Mouse (Mus musculus) forebrain, postnatal 0 days (tissue): ENCODE data around the gene Jph3. TPM values are rescaled to one million over a fixed set of nuclear protein-coding genes. Genes with fewer than 3 reads are reported as not detected.

Experiments
- ATAC-seq: fragments of 200-750 bp; cut with Nextera tagmentation; 2 replicates; pipeline ENCODE4 v1.8.0; 2017; ENCODE audit warnings: mild to moderate bottlenecking, moderate library complexity
- DNase-seq: peaks from one replicate; pipeline ENCODE4 v3.0.0-alpha.2; 2015
- H3K27ac ChIP-seq: fragments of 300-500 bp; sonication (generic); 2 replicates; pipeline ENCODE4 v1.5.1; 2014; ENCODE audit warnings: low read depth, mild to moderate bottlenecking, antibody characterized with exemption, low read length, moderate library complexity, mixed read lengths
- H3K27me3 ChIP-seq: fragments of 300-500 bp; sonication (generic); 2 replicates; pipeline ENCODE4 v1.6.1; 2014; ENCODE audit warnings: mild to moderate bottlenecking, low read length, mixed read lengths; ENCODE audit not compliant: insufficient read depth
- H3K36me3 ChIP-seq: fragments of 300-500 bp; sonication (generic); 2 replicates; pipeline ENCODE4 v1.6.1; 2014; ENCODE audit warnings: mild to moderate bottlenecking, moderate library complexity; ENCODE audit not compliant: insufficient read depth
- H3K4me1 ChIP-seq: fragments of 300-500 bp; sonication (generic); 2 replicates; pipeline ENCODE4 v1.6.1; 2014; ENCODE audit warnings: antibody characterized with exemption; ENCODE audit not compliant: insufficient read depth
- H3K4me2 ChIP-seq: fragments of 300-500 bp; sonication (generic); 2 replicates; pipeline ENCODE4 v1.6.1; 2014; ENCODE audit warnings: low read depth, mild to moderate bottlenecking, moderate library complexity
- H3K4me3 ChIP-seq: fragments of 300-500 bp; sonication (generic); 2 replicates; pipeline ENCODE4 v1.5.1; 2014; ENCODE audit warnings: low read depth, low read length, mixed read lengths
- H3K9ac ChIP-seq: fragments of 300-500 bp; sonication (generic); 2 replicates; pipeline ENCODE4 v1.6.1; 2014; ENCODE audit warnings: mild to moderate bottlenecking
- H3K9me3 ChIP-seq: fragments of 300-500 bp; sonication (generic); 2 replicates; pipeline ENCODE4 v1.6.1; 2016; ENCODE audit warnings: low read length
- CTCF ChIP-seq: sonication (generic); IDR thresholded peaks from 2 replicates; pipeline ENCODE4 v1.5.1; 2016; ENCODE audit warnings: antibody characterized with exemption, control low read depth, low read depth
- WGBS: fragments of 180-500 bp; shearing (Covaris S2); extraction: QIAGEN DNeasy Blood & Tissue Kit; methylation state at CpG from one replicate; pipeline ENCODE4 v1.1.7; 2014; 5-methylcytosine and 5-hydroxymethylcytosine counted together
- polyA plus RNA-seq: library from polyadenylated mRNA; unstranded; fragments of >200 nt; fragmentation: Nextera tagmentation; extraction: Ambion mirVana; gene quantifications from 2 replicates; pipeline ENCODE4 v1.2.1, GENCODE M21; 2015
- total RNA-seq: library from RNA; depleted of rRNA; stranded (reverse); fragments of >200 nt; gene quantifications from 2 replicates; pipeline ENCODE4 v1.2.3, GENCODE M21; 2014; rRNA removed

The Jph3 gene
- total and polyA plus RNA-seq, 2 experiments from 2014 or later = 65.8 to 123 TPM

- H3K9me3 ChIP-seq = no peaks in the 10 kb centered on the region
- no peaks in the 10 kb centered on the region for H3K36me3 ChIP-seq
- H3K9ac ChIP-seq = peak overlapping the region; percentile 71
- DNase-seq = peak; percentile 76
- 12% methylated on average over 18 of the region's 18 CpGs for WGBS
- H3K27ac ChIP-seq = peak overlapping the region; percentile 89
- no peak for TF ChIP-seq CTCF
- peak overlapping the region; percentile 76 for H3K4me3 ChIP-seq
- H3K27me3 ChIP-seq = no peaks in the 10 kb centered on the region
- H3K4me1 ChIP-seq = peaks cover 9% of the 10 kb centered on the region
- ATAC-seq = peak; percentile 67
- peak overlapping the region; percentile 87 for H3K4me2 ChIP-seq
Observed at GRCm38 (mm10) chr8:121829777-121830362, 100.4 kb downstream of the Jph3 start.

DNA sequence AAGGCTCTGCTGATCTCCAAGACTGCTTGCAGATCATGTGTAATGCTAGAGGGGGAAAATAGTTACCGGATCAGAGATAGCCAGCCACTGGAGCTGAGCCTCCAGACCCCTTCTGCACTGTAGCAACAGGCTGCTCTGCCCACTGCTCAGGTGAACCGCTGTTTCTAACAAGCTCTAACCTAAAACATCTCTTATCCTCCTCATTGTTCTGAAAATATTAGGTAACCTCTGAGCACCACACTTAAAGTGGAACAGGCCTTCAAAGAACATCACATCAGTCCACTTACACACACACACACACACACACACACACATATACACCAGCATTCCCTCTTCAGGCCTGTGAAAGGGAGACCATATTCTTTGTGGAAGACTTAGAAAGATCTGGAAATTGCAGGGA is 102.6 kb downstream of the Jph3 start:
- DNase-seq (no peak), ATAC-seq (no peak)
- Histone ChIP-seq H3K36me3 (no peaks in the 10 kb centered on the region), H3K9me3 (no peaks in the 10 kb centered on the region), H3K27me3 (no peaks in the 10 kb centered on the region), H3K4me1 (peaks cover 9% of the 10 kb centered on the region), H3K4me2 (no peak overlapping the region), H3K27ac (peak overlapping the region; percentile 42; the same call in 1 of the 2 replicates), H3K9ac (no peak overlapping the region), H3K4me3 (no peak overlapping the region)
- WGBS = 73% methylated on average over 2 of the region's 2 CpGs
- TF ChIP-seq CTCF = no peak

- H3K4me3 ChIP-seq = no peak overlapping the region
- H3K9me3 ChIP-seq = no peaks in the 10 kb centered on the region
- peak; percentile 73 for TF ChIP-seq CTCF
- DNase-seq = peak; percentile 91
- WGBS = 10% methylated on average over 6 of the region's 6 CpGs
- no peak overlapping the region for H3K4me2 ChIP-seq
- ATAC-seq = peak; percentile 24
- H3K36me3 ChIP-seq = no peaks in the 10 kb centered on the region
- H3K27me3 ChIP-seq = no peaks in the 10 kb centered on the region
- H3K4me1 ChIP-seq = peaks cover 9% of the 10 kb centered on the region
- no peak overlapping the region for H3K9ac ChIP-seq
- H3K27ac ChIP-seq = peak overlapping the region; percentile 42; the same call in 1 of the 2 replicates
Observed at GRCm38 (mm10) chr8:121832503-121832902, 103.1 kb downstream of the Jph3 start.

DNA sequence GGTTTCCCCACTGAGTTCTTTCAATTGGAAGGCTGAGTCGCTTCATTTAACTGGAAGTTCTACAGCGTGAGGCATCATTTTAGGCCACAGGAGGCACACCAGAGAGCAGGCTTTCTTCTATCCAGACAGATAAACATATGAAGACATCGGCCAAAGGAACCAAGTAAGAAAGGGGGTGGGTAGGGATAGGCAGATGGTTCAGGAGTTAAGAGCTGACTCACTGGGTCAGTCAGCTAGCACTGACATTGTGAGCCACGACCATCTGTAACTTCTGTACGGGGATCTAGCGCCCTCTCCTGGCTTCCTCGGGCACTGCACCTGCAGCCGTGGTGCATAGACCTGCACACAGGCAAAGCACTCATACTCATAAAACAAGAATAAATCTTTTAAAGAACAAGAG is 111.8 kb downstream of the Jph3 start:
- Histone ChIP-seq H3K9me3 (no peaks in the 10 kb centered on the region), H3K36me3 (no peaks in the 10 kb centered on the region), H3K4me3 (no peak overlapping the region), H3K4me2 (no peak overlapping the region), H3K9ac (no peak overlapping the region), H3K4me1 (no peaks in the 10 kb centered on the region), H3K27me3 (no peaks in the 10 kb centered on the region), H3K27ac (no peak overlapping the region)
- ATAC-seq (peak; percentile 38; the same call in 1 of the 2 replicates), DNase-seq (peak; percentile 73)
- TF ChIP-seq CTCF = peak; percentile 76
- 40% methylated on average over 8 of the region's 8 CpGs for WGBS

DNA sequence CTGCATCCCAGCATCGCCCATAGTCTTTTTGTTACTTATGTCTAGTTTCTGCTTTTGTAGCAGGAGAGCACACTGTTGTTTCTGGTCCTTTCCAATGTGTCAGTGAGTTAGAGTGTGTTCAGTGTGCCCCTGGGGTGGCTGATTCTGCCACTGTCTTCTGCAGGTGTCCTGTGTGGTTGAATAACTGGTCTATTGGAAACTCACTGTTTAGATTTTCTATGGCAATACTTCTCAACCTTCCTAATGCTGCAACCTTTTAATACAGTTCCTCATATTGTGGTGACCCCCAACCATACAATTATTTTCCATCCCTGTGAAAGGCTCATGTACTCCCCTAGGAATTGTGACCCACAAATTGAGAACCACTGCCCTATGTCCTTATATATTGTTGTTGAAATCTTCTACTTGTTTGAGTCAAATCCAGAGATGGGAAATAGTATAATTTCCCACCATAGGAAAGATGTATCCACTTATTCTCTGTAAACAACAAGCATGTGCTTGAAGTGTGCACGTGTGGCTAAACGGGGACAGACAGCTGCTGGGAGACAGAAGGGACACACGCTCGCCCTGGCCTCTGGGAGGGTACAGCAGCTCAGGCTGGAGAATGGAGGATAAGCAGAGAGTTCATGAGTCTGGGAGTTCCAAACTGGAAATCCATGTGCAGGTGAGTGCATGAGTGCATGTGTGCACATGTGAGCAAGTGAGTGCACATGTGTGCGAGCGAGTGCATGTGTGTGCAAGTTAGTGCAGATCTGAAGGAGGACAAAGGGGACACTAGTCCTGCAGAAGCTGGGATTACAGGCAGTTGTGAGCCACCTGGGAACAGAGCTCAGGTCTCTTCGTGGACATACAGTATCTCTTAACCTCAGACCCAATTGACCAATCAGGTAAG is 112.9 kb downstream of the Jph3 start:
- no peaks in the 10 kb centered on the region for H3K9me3 ChIP-seq
- H3K4me2 ChIP-seq = no peak overlapping the region
- H3K4me1 ChIP-seq = no peaks in the 10 kb centered on the region
- H3K27me3 ChIP-seq = no peaks in the 10 kb centered on the region
- TF ChIP-seq CTCF = no peak
- H3K9ac ChIP-seq = no peak overlapping the region
- H3K36me3 ChIP-seq = no peaks in the 10 kb centered on the region
- H3K4me3 ChIP-seq = no peak overlapping the region
- 81% methylated on average over 8 of the region's 8 CpGs for WGBS
- ATAC-seq (no peak), DNase-seq (no peak)
- no peak overlapping the region for H3K27ac ChIP-seq

DNA sequence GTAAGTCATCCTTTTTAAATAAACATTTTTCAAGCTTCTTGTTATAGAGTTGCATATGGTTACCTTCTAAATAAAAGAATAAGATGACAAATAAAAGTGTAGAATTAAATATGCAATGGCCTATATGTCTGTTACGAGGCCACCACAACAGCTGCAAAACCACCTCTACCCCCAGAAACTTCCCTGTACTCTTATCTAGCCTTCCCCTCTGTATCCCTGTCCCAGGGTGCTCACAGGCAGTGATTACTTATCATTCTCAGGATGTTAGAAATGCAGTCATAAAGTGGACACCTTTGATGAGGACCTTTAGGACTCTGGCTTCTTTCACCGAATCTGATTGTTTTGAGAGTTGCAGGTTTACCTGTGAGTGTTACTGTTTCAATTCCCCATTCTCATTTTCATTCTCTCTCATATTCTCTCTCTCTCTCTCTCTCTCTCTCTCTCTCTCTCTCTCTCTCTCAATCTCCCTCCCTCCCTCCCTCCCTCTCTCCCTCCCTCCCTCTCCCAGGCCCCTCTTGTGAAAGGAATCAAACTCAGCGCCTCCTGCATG is 113.8 kb downstream of the Jph3 start:
- H3K27ac ChIP-seq = no peak overlapping the region
- 77% methylated on average over 3 of the region's 3 CpGs for WGBS
- ATAC-seq = no peak

More for the DNA sequence above, 113.8 kb downstream of the Jph3 start:
- Histone ChIP-seq H3K9me3 (no peaks in the 10 kb centered on the region), H3K27me3 (no peaks in the 10 kb centered on the region), H3K4me3 (no peak overlapping the region), H3K4me1 (no peaks in the 10 kb centered on the region), H3K9ac (no peak overlapping the region), H3K4me2 (no peak overlapping the region), H3K36me3 (no peaks in the 10 kb centered on the region)
- no peak for TF ChIP-seq CTCF
- DNase-seq = no peak

Other genes starting within 250 kb of the Jph3 start
- not detected in 2 replicates for gene 1700018B08Rik, start 185.3 kb upstream of the Jph3 start, total RNA-seq
- gene 1700018B08Rik, start 185.3 kb upstream of the Jph3 start, polyA plus RNA-seq = not detected in 2 replicates
- 52.1 and 58.3 TPM in 2 replicates for gene Fbxo31, start 150.8 kb upstream of the Jph3 start, total RNA-seq
- gene Fbxo31, start 150.8 kb upstream of the Jph3 start, polyA plus RNA-seq = 31.5 and 38.2 TPM in 2 replicates
- 262 and 284 TPM in 2 replicates for gene Map1lc3b, start 139.3 kb upstream of the Jph3 start, total RNA-seq
- gene Map1lc3b, start 139.3 kb upstream of the Jph3 start, polyA plus RNA-seq = 386 and 390 TPM in 2 replicates
- gene Zcchc14, start 76.7 kb upstream of the Jph3 start, total RNA-seq = 69.0 and 85.8 TPM in 2 replicates
- 13.9 and 17.4 TPM in 2 replicates for gene Zcchc14, start 76.7 kb upstream of the Jph3 start, polyA plus RNA-seq
- 46.1 and 51.4 TPM in 2 replicates for gene Klhdc4, start 99.9 kb downstream of the Jph3 start, total RNA-seq
- gene Klhdc4, start 99.9 kb downstream of the Jph3 start, polyA plus RNA-seq = 40.1 and 40.3 TPM in 2 replicates
- 58.1 and 99.4 TPM in 2 replicates for gene Slc7a5, start 178.1 kb downstream of the Jph3 start, total RNA-seq
- 64.7 and 67.9 TPM in 2 replicates for gene Slc7a5, start 178.1 kb downstream of the Jph3 start, polyA plus RNA-seq
- 0.23 TPM in 1 of 2 replicates, not detected in the other for gene Car5a, start 215.3 kb downstream of the Jph3 start, total RNA-seq
- 0.48 and 0.52 TPM in 2 replicates for gene Car5a, start 215.3 kb downstream of the Jph3 start, polyA plus RNA-seq
- 37.9 and 44.1 TPM in 2 replicates for gene Banp, start 220.1 kb downstream of the Jph3 start, total RNA-seq
- 29.3 and 30.0 TPM in 2 replicates for gene Banp, start 220.1 kb downstream of the Jph3 start, polyA plus RNA-seq